Mouse (Mus musculus): ENCODE results near the gene Fam185a.
A peak's percentile ranks its signal among the peaks of the same experiment; 100 is the strongest.

The Fam185a gene

DNA sequence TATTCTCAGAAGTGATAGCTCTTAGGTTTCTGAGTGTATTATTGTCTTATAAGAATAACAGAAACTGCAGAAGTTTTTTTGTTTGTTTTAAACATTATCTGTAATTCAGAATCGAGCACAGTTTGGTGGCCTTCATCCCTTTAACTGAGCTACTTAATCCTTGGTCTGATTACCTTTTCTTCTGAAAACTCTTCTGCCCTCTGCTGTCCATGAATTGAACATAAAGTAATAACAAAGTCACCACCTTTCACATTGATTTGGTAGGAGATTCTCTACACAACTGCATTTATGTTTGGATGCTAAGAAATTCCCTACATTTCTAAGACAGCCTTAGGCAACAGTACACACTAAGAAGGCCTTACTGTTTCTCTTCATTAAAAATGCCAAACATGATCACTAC is 4.1 kb upstream of the Fam185a start:
- DNase-seq (ENCODE audit: extremely low read depth, low read depth, low spot score) = no peak

DNA sequence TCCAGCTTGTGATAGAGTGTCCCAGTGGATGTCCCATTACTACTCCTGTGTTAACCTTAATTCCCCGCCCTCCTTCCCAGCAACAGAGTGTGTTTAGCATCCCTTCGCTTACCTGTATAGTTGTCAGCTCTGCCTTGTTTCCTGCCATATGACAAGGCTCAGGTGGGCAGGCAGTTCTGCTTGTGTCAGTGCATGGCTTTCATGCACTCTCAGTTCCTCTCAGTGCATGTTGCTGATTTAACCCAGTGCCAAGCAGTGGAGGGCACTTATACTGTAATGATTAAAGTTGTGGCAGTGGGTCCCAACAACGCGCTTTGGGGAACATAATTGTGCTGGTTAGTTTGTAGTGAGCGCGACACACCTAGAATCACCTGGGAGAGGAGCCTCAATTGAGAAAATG is 1.9 kb downstream of the Fam185a start:
- no peak for DNase-seq (ENCODE audit: extremely low read depth, low read depth, low spot score)

GRCm38 (mm10) chr5:21434148-21434929 is 9.6 kb downstream of the Fam185a start:
- DNase-seq (ENCODE audit: extremely low read depth, low read depth, low spot score) = peak; percentile 13

GRCm38 (mm10) chr5:21436471-21436975 is 11.8 kb downstream of the Fam185a start:
- DNase-seq (ENCODE audit: extremely low read depth, low read depth, low spot score) = no peak

DNA sequence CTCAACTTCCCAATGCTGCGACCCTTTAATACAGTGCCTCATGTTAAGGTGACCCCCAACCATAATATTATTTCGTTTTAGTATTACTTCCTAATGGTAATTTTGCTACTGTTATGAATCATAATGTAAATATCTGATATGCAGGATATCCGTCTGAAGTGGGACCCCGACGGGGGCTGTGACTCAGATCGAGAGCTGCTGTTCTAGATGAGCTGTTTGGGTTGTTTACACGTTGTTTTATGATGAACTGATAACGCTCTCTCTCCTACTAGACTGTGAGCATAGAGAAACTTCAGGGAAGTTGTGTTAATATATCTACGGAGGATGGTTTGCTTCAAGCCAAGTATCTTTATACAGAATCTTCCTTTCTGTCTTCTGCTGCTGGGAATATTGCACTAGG is 13.7 kb downstream of the Fam185a start:
- DNase-seq (ENCODE audit: extremely low read depth, low read depth, low spot score) = no peak

DNA sequence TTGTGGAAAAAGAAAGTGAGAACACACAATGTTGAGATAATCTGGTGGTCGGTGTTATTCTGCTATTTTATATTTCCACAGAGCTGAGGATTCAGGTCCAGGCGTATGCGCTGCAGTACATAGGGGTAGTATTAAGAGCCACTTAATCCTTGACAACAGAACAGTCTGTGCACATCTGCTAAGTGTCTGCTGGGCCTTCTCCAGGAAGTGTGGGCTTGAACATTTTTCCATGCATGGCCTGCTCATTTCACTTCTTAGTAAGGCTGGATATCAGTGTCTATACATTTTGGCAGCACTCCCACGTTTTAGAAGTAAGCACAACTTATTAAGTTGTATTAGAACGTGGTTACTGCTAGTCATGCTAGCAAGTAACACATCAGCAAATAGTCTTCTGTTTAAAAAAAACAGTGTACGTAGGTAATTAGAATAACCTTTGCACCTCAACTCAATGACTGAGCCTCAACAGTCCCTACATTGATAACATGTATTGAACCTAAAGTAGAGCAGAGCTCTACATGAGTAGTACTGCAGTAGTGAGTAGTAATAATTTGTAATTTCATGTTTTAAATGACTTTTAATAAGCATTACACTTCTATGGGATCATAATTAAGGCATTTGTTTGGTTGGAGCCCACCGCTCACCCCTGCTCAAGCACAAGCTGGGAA is 14.8 kb downstream of the Fam185a start:
- peak; percentile 62 for DNase-seq (ENCODE audit: extremely low read depth, low read depth, low spot score)

DNA sequence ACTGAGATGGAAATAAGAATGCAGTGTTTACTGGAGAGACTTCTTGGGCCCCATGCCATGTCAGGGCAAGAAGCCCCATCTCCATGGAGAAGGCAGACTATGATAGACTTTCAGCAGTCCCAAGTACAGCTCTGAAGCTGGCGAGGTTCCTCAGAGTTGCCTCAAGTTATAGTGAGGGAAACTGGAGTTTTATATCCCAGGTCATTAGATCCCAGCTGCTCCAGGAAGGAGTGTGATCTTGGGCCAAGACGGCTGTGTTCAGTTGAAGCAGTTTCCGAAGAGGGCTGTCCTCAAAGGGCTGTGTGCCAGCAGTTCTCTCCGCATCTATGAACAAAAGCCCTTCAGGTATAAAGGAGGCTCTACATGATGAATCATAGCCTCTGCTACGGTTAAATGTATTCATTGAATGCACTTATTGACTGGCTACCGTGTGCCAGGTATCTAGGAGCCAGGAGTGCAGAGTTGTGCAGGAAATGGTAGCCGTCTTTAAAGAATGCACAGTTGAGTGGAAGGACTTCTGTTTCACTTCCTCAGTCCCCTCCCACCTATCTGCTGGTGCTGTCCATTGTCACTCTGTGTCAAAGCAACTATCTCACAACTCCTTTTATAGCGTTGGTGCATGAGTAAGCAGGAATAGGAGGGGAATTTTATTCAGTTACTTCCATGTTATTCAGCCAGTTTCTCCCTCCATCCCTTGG is 16.2 kb downstream of the Fam185a start:
- DNase-seq (ENCODE audit: extremely low read depth, low read depth, low spot score) = peak; percentile 33

DNA sequence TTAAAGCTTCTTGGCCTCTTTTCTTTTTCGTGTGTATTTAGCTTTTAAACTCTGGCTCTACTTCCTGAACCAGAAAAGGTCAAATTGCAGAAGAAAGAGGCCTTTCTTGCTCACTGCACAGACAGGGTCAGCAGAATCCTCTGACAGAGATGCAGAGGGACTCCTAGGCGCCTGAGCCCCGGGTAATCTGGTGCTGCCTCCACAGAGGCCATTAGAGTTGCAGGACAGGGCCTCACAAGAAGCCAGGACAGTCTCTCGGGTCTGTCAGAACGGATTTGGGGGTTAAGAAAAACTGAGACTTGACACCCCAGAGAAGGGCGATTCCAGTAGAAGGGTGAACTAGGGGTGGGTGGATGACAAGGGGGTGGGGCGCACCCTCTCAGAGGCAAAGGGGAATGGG is 42.6 kb downstream of the Fam185a start:
- DNase-seq (ENCODE audit: extremely low read depth, low read depth, low spot score) = no peak

- no peak for DNase-seq (ENCODE audit: extremely low read depth, low read depth, low spot score)
Observed at GRCm38 (mm10) chr5:21468100-21468499, 43.3 kb downstream of the Fam185a start.

DNA sequence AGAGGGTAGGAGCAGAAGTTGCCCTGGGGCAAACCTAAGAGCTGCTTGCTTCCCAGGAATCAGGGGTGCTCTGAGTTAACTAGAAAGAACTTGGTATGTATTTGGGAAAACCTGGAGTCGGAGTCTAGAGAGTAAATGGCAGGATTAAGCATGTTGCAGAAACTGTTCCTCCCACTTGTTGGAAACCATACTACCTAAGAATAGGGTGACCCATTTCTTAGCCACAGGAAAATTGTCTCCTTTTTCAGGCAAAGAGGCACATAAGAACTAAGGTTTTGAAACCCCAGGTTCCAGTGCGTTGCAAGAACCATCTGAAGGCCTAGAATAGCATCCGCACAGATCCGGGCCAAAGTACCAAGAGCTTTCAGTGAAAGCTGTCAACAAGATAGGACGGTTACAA is 53.7 kb downstream of the Fam185a start:
- DNase-seq (ENCODE audit: extremely low read depth, low read depth, low spot score) = no peak

DNA sequence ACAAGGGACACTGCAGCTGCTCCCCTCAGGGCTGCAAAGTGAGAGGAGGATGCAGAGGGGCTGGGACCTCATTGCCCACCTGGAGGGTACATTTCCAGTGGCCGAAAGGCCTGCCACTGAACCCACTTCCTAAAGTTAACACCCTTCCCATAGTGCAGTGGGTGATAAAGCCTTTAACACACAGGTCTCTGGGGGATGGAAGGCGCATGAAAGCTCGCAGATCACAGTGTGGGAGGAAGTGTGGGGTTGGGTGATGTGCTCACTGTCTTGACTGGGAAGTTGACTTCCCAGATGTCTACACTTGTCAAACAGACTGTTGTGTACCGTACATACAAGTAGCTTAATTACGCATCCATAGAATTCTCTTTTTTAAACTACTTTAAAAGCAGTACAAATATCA is 55.0 kb downstream of the Fam185a start:
- DNase-seq (ENCODE audit: extremely low read depth, low read depth, low spot score) = no peak

- no peak for DNase-seq (ENCODE audit: extremely low read depth, low read depth, low spot score)
Observed at GRCm38 (mm10) chr5:21481521-21481920, 56.8 kb downstream of the Fam185a start.

DNA sequence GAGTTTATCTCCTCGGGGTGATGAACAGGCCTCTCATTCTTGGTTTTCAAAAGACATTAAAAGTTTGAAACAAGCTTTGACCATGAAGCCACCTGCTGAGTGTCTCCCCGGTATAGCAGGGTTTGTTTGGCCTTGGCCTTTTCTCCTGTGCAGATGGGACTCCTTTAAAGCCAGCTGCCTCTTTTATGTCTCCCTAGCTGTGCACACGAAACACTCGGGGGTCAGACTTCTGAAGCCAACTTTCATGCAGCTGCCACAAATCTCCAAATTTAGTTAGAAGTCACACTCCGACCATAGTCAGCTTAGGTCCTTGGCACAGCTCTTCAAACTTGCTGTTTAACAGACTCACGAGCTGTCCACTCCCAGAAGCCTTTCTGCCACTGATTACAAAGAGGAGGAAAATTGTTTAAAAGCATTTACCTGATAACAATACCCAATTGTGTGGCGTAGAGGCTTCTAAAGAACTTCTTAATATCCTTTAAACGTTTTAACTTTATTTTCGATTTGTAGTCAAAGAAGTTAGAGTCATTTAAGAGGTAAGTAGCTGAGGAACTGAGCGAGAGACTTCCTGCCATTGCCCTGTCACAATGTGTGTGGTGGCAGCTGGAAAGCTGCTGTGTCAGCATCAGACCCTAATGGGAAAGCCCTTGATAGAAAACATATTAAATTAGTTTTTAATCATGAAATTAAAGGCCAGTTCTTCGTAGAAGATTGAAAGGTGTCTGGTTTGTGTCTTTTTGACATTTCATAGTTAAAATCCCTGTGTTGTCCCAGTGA is 57.9 kb downstream of the Fam185a start:
- DNase-seq (ENCODE audit: extremely low read depth, low read depth, low spot score) = no peak

DNA sequence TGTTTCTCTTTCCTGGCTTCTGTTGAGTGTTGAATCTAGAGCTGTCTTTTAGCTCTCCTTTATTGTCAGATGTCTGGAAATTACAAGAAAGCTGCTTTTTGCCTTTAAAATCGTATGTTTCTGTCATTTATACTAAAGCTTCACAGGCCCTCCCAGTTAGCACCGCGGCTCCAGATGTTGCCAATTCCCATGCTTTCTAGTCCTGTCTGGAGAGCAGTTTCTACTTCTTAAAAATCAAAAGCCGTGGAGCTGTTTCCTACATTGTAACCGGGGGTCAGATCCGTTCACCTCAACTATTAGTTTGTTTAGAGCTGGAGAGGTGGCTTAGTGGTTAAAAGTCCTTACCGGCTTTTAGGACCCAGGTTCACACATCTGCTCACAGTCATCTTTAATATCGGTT is 58.5 kb downstream of the Fam185a start:
- no peak for DNase-seq (ENCODE audit: extremely low read depth, low read depth, low spot score)

DNA sequence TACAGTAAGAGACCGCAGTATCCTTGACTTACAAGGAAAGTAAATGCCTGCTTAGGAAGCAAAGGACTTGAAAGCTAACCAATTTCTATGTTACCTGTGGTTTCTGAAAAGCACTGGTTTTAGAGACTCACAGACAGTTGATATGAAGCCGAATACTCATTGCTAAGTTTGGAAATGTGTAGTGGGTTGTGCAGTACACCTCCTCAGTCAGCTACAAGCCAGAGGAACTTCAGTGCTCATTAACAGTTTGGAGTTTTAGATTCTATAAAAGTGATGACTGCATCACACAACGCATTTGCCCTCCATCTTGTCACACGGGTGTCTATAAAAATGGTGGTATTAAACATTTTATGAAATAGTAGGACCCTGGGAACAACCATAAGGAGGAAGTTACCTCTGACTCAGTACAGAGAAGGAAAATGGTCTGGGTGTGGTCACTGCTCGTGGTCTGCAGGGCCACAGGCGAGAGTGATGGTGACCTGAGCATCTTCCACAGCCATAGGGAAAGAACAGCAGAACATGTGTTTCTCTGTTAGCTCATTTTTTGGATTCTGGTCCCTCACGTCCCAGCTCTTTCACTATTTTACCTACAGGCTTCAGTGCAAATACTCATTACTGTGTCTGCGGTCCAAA is 60.6 kb downstream of the Fam185a start:
- DNase-seq (ENCODE audit: extremely low read depth, low read depth, low spot score) = no peak

DNA sequence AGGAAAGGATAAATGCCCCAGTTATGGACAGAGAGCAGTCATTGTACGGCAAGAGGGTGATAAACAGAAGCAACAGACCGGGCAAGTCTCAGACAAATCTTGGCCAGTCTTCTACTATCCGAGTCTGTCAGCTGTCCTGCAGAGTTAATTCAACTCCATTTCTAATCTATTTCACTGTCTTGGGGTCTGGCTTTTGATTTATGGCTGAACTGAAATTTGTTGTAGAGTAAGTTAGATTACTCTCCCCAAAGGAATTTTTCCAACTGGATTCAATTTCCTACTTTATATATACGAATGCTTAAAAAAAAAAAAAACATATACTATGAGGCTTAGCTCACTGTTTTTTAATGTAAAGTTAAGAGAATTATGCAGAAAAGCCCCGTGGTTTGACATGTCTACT is 62.0 kb downstream of the Fam185a start:
- no peak for DNase-seq (ENCODE audit: extremely low read depth, low read depth, low spot score)

GRCm38 (mm10) chr5:21487306-21487705 is 62.5 kb downstream of the Fam185a start:
- no peak for DNase-seq (ENCODE audit: extremely low read depth, low read depth, low spot score)

DNA sequence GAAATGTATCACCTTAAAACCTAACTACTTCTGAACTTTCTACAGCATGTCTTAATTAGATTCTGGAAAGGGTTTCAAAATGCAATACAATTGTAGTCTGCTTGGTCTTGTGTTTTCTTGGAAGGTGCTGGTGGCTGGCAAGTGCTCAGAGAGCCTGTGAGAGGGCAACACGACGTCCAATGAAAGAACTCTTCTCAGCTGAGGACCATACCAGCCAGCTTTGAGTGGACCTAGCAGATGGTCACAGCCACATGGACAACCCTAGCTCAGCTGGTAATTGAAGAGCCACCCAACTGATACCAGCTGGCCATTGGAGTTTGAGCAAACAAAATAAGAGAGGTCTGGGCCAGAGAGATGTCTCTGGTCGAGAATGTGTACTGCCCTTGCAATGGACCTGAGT is 63.0 kb downstream of the Fam185a start:
- DNase-seq (ENCODE audit: extremely low read depth, low read depth, low spot score) = no peak

- DNase-seq (ENCODE audit: extremely low read depth, low read depth, low spot score) = peak; percentile 8
Observed at GRCm38 (mm10) chr5:21488506-21488905, 63.7 kb downstream of the Fam185a start.

DNA sequence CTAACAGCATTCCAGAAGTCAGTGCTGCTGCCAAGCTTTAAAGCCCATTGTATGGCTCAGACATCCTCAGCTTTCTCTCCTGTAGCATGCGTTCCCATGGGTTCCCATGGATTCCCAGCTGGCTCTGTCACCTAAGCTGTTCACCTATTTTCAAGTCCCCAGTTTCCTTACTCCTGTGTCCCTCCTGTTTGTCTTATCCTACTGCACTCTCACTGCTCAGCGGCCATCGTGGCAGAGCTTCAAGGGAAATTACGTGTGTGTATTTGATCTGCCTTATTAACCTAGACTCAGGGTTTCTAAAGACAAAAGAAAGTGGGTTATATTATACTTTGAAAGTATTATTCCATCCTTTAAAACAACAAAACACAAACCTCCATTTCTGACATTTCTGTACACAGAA is 64.4 kb downstream of the Fam185a start:
- no peak for DNase-seq (ENCODE audit: extremely low read depth, low read depth, low spot score)

- no peak for DNase-seq (ENCODE audit: extremely low read depth, low read depth, low spot score)
Observed at GRCm38 (mm10) chr5:21491469-21491868, 66.7 kb downstream of the Fam185a start.

All from fat pad, adult 2 months (tissue).